Mouse (Mus musculus): ENCODE results near the gene Il1r2. TPM values are rescaled to one million over a fixed set of nuclear protein-coding genes. Genes with fewer than 3 reads are reported as not detected.

The Il1r2 gene
- polyA plus RNA-seq, 1 experiment from 2014 or later: 0.72 TPM

- ATAC-seq (ENCODE audit: low FRiP score) (no peak), DNase-seq (ENCODE audit: low spot score) (peak; percentile 78)
- Histone ChIP-seq H3K36me3 (replicated peaks; ENCODE audit: control insufficient read depth, insufficient read depth) (no peaks in the 10 kb centered on the region), H3K27ac (no peak overlapping the region), H3K4me2 (replicated peaks) (no peak overlapping the region), H3K4me1 (replicated peaks; ENCODE audit: control insufficient read depth, insufficient read depth, low read length) (peaks cover 5% of the 10 kb centered on the region; the same call in 1 of the 2 replicates), H3K27me3 (ENCODE audit: control insufficient read depth, insufficient read depth, low read length) (no peaks in the 10 kb centered on the region), H3K9ac (no peak overlapping the region), H3K4me3 (replicated peaks; ENCODE audit: low read length) (no peak overlapping the region), H3K9me3 (ENCODE audit: control insufficient read depth, low read length) (no peaks in the 10 kb centered on the region)
- WGBS: 50% methylated on average over 8 of the region's 8 CpGs
Observed at GRCm38 (mm10) chr1:40115271-40115670, 41.4 kb downstream of the Il1r2 start.

- no peak overlapping the region for H3K4me2 ChIP-seq (replicated peaks)
- no peaks in the 10 kb centered on the region for H3K27me3 ChIP-seq (ENCODE audit: control insufficient read depth, insufficient read depth, low read length)
- H3K9ac ChIP-seq: no peak overlapping the region
- no peaks in the 10 kb centered on the region for H3K9me3 ChIP-seq (ENCODE audit: control insufficient read depth, low read length)
- H3K36me3 ChIP-seq (replicated peaks; ENCODE audit: control insufficient read depth, insufficient read depth): no peaks in the 10 kb centered on the region
- no peak overlapping the region for H3K27ac ChIP-seq
- WGBS: 7% methylated on average over 7 of the region's 8 CpGs
- H3K4me3 ChIP-seq (replicated peaks; ENCODE audit: low read length): no peak overlapping the region
- no peak for ATAC-seq (ENCODE audit: low FRiP score)
- peaks cover 5% of the 10 kb centered on the region; the same call in 1 of the 2 replicates for H3K4me1 ChIP-seq (replicated peaks; ENCODE audit: control insufficient read depth, insufficient read depth, low read length)
- DNase-seq (ENCODE audit: low spot score): peak; percentile 84
Observed at GRCm38 (mm10) chr1:40116422-40116821, 42.5 kb downstream of the Il1r2 start.

DNA sequence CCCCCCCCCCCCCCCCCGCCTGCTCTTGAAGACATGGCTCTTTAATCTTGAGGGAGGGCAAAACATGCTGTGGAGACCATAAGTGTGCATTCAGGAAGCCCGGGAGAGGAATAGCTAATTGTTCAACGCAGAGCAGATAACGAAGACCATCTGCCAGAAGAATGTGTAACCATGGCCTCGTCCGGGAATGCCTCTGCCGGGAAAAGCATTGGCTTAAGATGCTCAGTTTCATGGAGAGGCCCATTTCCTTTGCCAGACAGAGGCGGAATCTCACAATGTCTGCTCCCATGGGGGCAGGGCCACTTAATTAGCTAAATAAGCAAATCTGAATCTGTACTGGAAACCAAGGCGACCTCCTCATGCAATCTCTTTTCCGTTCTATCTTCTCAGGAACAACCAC is 43.7 kb downstream of the Il1r2 start:
- Histone ChIP-seq H3K27ac (no peak overlapping the region), H3K36me3 (replicated peaks; ENCODE audit: control insufficient read depth, insufficient read depth) (no peaks in the 10 kb centered on the region), H3K4me3 (replicated peaks; ENCODE audit: low read length) (no peak overlapping the region), H3K4me2 (replicated peaks) (no peak overlapping the region), H3K27me3 (ENCODE audit: control insufficient read depth, insufficient read depth, low read length) (no peaks in the 10 kb centered on the region), H3K9me3 (ENCODE audit: control insufficient read depth, low read length) (no peaks in the 10 kb centered on the region), H3K9ac (no peak overlapping the region), H3K4me1 (replicated peaks; ENCODE audit: control insufficient read depth, insufficient read depth, low read length) (peaks cover 5% of the 10 kb centered on the region; the same call in 1 of the 2 replicates)
- ATAC-seq (ENCODE audit: low FRiP score): peak; percentile 51; the same call in 1 of the 2 replicates
- 27% methylated on average over 9 of the region's 10 CpGs for WGBS
- DNase-seq (ENCODE audit: low spot score): peak; percentile 38

DNA sequence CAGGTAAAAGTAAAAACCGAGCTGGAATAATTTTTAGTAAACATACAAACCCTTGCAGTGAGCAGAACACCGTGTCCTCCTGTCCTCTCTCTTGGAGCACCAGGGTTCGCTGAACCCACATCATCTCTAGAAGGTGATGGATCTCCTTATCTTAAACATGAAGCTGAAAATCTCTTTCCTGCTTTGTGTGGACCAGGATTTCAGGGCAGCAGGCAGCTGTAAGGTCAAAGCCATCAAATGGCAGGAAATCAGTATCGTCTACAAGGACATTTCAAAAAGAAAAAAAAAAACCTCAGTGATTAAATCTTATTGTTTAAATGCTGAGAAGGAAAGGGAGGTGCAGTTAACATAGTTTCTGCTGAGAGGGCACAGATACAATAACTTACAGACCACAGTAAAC is 50.4 kb downstream of the Il1r2 start:
- Histone ChIP-seq H3K27ac (no peak overlapping the region), H3K4me2 (replicated peaks) (no peak overlapping the region), H3K27me3 (ENCODE audit: control insufficient read depth, insufficient read depth, low read length) (no peaks in the 10 kb centered on the region), H3K4me3 (replicated peaks; ENCODE audit: low read length) (no peak overlapping the region), H3K36me3 (replicated peaks; ENCODE audit: control insufficient read depth, insufficient read depth) (no peaks in the 10 kb centered on the region), H3K9ac (no peak overlapping the region), H3K4me1 (replicated peaks; ENCODE audit: control insufficient read depth, insufficient read depth, low read length) (no peaks in the 10 kb centered on the region), H3K9me3 (ENCODE audit: control insufficient read depth, low read length) (no peaks in the 10 kb centered on the region)
- ATAC-seq (ENCODE audit: low FRiP score) (no peak), DNase-seq (ENCODE audit: low spot score) (no peak)
- 88% methylated on average over 4 of the region's 4 CpGs for WGBS

DNA sequence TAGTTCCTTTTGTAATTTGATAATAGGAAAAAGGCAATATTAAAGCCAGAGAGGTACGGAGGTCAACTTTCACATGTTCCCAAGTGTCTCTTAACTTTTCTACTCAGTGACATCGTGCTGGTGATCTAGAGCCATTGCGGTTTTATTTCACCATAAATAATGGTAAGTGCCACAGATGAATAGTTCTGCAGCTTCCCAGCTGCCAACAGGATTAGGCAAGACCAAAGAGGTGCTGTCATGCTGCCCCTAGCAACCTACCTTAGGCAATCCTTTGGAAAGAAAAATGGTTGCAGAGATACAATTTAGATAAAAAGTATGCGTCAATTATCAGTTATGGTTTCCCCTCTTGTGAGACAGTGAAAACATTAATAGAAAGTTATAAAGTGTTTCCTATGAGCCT is 54.6 kb downstream of the Il1r2 start:
- Histone ChIP-seq H3K4me3 (replicated peaks; ENCODE audit: low read length) (no peak overlapping the region), H3K36me3 (replicated peaks; ENCODE audit: control insufficient read depth, insufficient read depth) (no peaks in the 10 kb centered on the region), H3K27ac (no peak overlapping the region), H3K4me2 (replicated peaks) (no peak overlapping the region), H3K4me1 (replicated peaks; ENCODE audit: control insufficient read depth, insufficient read depth, low read length) (no peaks in the 10 kb centered on the region), H3K27me3 (ENCODE audit: control insufficient read depth, insufficient read depth, low read length) (no peaks in the 10 kb centered on the region), H3K9ac (no peak overlapping the region), H3K9me3 (ENCODE audit: control insufficient read depth, low read length) (no peaks in the 10 kb centered on the region)
- WGBS: 92% methylated on average over 4 of the region's 4 CpGs
- ATAC-seq (ENCODE audit: low FRiP score) (no peak), DNase-seq (ENCODE audit: low spot score) (no peak)

GRCm38 (mm10) chr1:40129321-40129720 is 55.4 kb downstream of the Il1r2 start:
- DNase-seq (ENCODE audit: low spot score) (no peak), ATAC-seq (ENCODE audit: low FRiP score) (no peak)
- H3K36me3 ChIP-seq (replicated peaks; ENCODE audit: control insufficient read depth, insufficient read depth): no peaks in the 10 kb centered on the region
- no peaks in the 10 kb centered on the region for H3K4me1 ChIP-seq (replicated peaks; ENCODE audit: control insufficient read depth, insufficient read depth, low read length)
- 62% methylated on average over 2 of the region's 2 CpGs for WGBS
- no peaks in the 10 kb centered on the region for H3K9me3 ChIP-seq (ENCODE audit: control insufficient read depth, low read length)
- H3K4me3 ChIP-seq (replicated peaks; ENCODE audit: low read length): no peak overlapping the region
- no peak overlapping the region for H3K27ac ChIP-seq
- no peak overlapping the region for H3K9ac ChIP-seq
- H3K4me2 ChIP-seq (replicated peaks): no peak overlapping the region
- no peaks in the 10 kb centered on the region for H3K27me3 ChIP-seq (ENCODE audit: control insufficient read depth, insufficient read depth, low read length)

- H3K4me1 ChIP-seq (replicated peaks; ENCODE audit: control insufficient read depth, insufficient read depth, low read length): no peaks in the 10 kb centered on the region
- no peak overlapping the region for H3K27ac ChIP-seq
- H3K4me2 ChIP-seq (replicated peaks): no peak overlapping the region
- DNase-seq (ENCODE audit: low spot score) (no peak), ATAC-seq (ENCODE audit: low FRiP score) (no peak)
- H3K27me3 ChIP-seq (ENCODE audit: control insufficient read depth, insufficient read depth, low read length): no peaks in the 10 kb centered on the region
- no peak overlapping the region for H3K9ac ChIP-seq
- H3K36me3 ChIP-seq (replicated peaks; ENCODE audit: control insufficient read depth, insufficient read depth): no peaks in the 10 kb centered on the region
- 46% methylated on average over 1 of the region's 1 CpGs for WGBS
- no peaks in the 10 kb centered on the region for H3K9me3 ChIP-seq (ENCODE audit: control insufficient read depth, low read length)
- H3K4me3 ChIP-seq (replicated peaks; ENCODE audit: low read length): no peak overlapping the region
Observed at GRCm38 (mm10) chr1:40131631-40132030, 57.8 kb downstream of the Il1r2 start.

DNA sequence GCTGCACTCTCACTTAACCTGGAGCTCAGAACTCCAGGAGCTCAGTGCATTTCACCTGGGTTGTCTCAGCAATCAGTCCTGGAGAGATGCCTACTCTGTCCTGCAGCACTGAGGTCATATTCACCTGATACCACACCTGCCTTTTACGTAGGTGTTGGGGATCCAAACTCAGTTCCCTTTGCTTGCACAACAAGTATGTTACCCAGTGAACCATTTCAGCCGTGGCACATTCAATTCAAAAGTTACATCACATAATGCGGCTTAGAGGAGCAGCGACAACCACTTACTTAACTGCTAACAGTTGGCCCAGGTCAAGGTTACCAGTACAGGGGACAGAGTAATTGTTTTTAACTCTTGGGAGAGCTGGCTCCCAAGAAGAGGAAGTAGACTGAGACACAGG is 58.8 kb downstream of the Il1r2 start:
- 89% methylated on average over 4 of the region's 4 CpGs for WGBS
- ATAC-seq (ENCODE audit: low FRiP score) (no peak), DNase-seq (ENCODE audit: low spot score) (no peak)
- Histone ChIP-seq H3K36me3 (replicated peaks; ENCODE audit: control insufficient read depth, insufficient read depth) (no peaks in the 10 kb centered on the region), H3K4me3 (replicated peaks; ENCODE audit: low read length) (no peak overlapping the region), H3K9ac (no peak overlapping the region), H3K27me3 (ENCODE audit: control insufficient read depth, insufficient read depth, low read length) (no peaks in the 10 kb centered on the region), H3K9me3 (ENCODE audit: control insufficient read depth, low read length) (no peaks in the 10 kb centered on the region), H3K27ac (no peak overlapping the region), H3K4me2 (replicated peaks) (no peak overlapping the region), H3K4me1 (replicated peaks; ENCODE audit: control insufficient read depth, insufficient read depth, low read length) (no peaks in the 10 kb centered on the region)

GRCm38 (mm10) chr1:40133567-40133966 is 59.7 kb downstream of the Il1r2 start:
- H3K4me3 ChIP-seq (replicated peaks; ENCODE audit: low read length): no peak overlapping the region
- no peak overlapping the region for H3K27ac ChIP-seq
- H3K27me3 ChIP-seq (ENCODE audit: control insufficient read depth, insufficient read depth, low read length): no peaks in the 10 kb centered on the region
- no peaks in the 10 kb centered on the region for H3K9me3 ChIP-seq (ENCODE audit: control insufficient read depth, low read length)
- DNase-seq (ENCODE audit: low spot score) (no peak), ATAC-seq (ENCODE audit: low FRiP score) (no peak)
- no peaks in the 10 kb centered on the region for H3K4me1 ChIP-seq (replicated peaks; ENCODE audit: control insufficient read depth, insufficient read depth, low read length)
- no peak overlapping the region for H3K4me2 ChIP-seq (replicated peaks)
- H3K36me3 ChIP-seq (replicated peaks; ENCODE audit: control insufficient read depth, insufficient read depth): no peaks in the 10 kb centered on the region
- no peak overlapping the region for H3K9ac ChIP-seq
- 72% methylated on average over 3 of the region's 3 CpGs for WGBS

GRCm38 (mm10) chr1:40139798-40140532 is 66.1 kb downstream of the Il1r2 start:
- WGBS: 76% methylated on average over 14 of the region's 14 CpGs
- Histone ChIP-seq H3K4me2 (replicated peaks) (no peak overlapping the region), H3K9ac (no peak overlapping the region), H3K4me1 (replicated peaks; ENCODE audit: control insufficient read depth, insufficient read depth, low read length) (no peaks in the 10 kb centered on the region), H3K4me3 (replicated peaks; ENCODE audit: low read length) (no peak overlapping the region), H3K27ac (no peak overlapping the region), H3K27me3 (ENCODE audit: control insufficient read depth, insufficient read depth, low read length) (no peaks in the 10 kb centered on the region), H3K36me3 (replicated peaks; ENCODE audit: control insufficient read depth, insufficient read depth) (no peaks in the 10 kb centered on the region), H3K9me3 (ENCODE audit: control insufficient read depth, low read length) (no peaks in the 10 kb centered on the region)
- DNase-seq (ENCODE audit: low spot score) (peak; percentile 53), ATAC-seq (ENCODE audit: low FRiP score) (no peak)

All from hindbrain, embryonic 14.5 days (tissue).